Mouse (Mus musculus) bone marrow, adult 2 months (tissue): ENCODE measurements around the gene Yif1b. TPM values are rescaled to one million over a fixed set of nuclear protein-coding genes. Genes with fewer than 3 reads are reported as not detected.
"Not testable (repeated sequence)": the region's sequence is repeated elsewhere in the genome, so short reads cannot be mapped to it uniquely, and the experiment has no call there.

Source experiments
- H3K27ac ChIP-seq: fragments of 200-500 bp; 2 replicates; pipeline ENCODE4 v1.5.1; 2012; ENCODE audit warnings: low read depth, mild to moderate bottlenecking, control low read depth, inconsistent platforms, low read length; ENCODE audit not compliant: control insufficient read depth, poor library complexity, insufficient read depth
- H3K4me1 ChIP-seq: fragments of 200-500 bp; 2 replicates; pipeline ENCODE4 v1.6.1; 2011; ENCODE audit warnings: low read length; ENCODE audit not compliant: control insufficient read depth, insufficient read depth
- H3K4me3 ChIP-seq: fragments of 200-500 bp; replicated peaks from 2 replicates; pipeline ENCODE3; 2011; ENCODE audit warnings: mild to moderate bottlenecking, low read depth, low read length, control low read depth; ENCODE audit not compliant: control insufficient read depth
- CTCF ChIP-seq: fragments of 200-500 bp; IDR thresholded peaks from 2 replicates; pipeline ENCODE4 v1.5.1; 2011; ENCODE audit warnings: low read length, control low read depth; ENCODE audit not compliant: control insufficient read depth, insufficient read depth
- POLR2A ChIP-seq: fragments of 200-500 bp; IDR thresholded peaks from 2 replicates; pipeline ENCODE4 v1.6.1; 2011; ENCODE audit warnings: low read depth, mild to moderate bottlenecking, control low read depth, low read length, borderline replicate concordance; ENCODE audit not compliant: control insufficient read depth
- WGBS: fragments of 180-500 bp; shearing (Covaris S2); methylation state at CpG from one replicate; pipeline ENCODE4 v1.1.7; 2018; 5-methylcytosine and 5-hydroxymethylcytosine counted together
- polyA plus RNA-seq: library from polyadenylated mRNA; stranded (reverse); fragments of >200 nt; gene quantifications from 2 replicates; pipeline ENCODE4 v1.2.4, GENCODE M21; 2011; ENCODE audit warnings: low replicate concordance; ENCODE audit not compliant: missing spikeins, insufficient read depth, insufficient read length

Gene Yif1b
- 8.5 and 10.7 TPM in 2 replicates for polyA plus RNA-seq

DNA sequence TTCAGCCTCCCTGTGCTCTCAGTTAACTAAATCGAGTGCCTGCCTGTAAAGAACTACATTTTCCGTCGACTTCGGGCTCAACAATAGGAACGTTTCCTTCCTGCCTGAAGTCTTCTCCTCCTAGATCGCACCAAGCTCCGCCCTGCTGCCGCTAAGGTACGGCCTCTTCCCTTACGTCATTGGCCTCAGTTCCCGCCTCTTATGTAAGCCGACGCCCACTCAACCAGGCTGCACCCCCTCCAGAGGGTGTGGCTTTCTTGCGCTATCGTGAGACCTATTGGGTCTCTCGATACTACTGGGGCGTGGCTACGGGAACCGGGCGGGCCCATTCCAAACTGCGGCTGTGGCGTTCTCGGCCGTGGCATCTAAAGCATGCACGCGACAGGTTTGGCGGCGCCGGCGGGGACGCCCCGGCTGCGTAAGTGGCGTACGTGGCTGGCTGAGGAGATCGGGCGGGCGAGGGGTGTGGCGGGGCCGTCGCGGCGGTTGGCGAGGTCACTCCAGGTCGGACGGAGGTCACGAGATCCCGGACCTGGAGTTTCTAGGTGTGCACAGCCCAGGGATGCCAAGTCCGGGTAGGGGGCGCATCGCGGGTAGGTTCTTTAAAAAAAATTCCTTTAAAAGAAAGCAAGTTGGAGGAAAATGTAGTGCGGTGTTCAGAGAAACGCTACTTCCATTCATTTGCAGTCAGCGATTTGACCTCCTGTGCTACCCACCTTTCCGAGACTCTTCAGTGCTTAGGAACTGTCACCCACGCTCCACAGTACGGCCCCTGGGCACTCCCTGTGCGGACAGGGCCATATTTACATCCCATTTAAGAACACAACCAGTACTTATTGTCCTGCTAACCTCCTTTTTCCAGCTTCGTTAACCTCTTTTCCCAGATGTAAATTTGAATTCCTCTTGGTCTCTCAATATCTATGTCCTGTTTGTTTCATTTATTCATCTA, at the start of gene Yif1b:
Gene Yif1b, plus strand, starts transcription at position 311 of the 949 bp plus-strand sequence.
- Histone ChIP-seq H3K4me3 (peak within 1 kb of the TSS; percentile 69), H3K4me1 (no peaks in the 10 kb centered on the region), H3K27ac (peak within 1 kb of the TSS; percentile 34)
- no peak for TF ChIP-seq CTCF
- TF ChIP-seq POLR2A: peak; percentile 53
- under 1% methylated on average over 60 of the region's 60 CpGs for WGBS

DNA sequence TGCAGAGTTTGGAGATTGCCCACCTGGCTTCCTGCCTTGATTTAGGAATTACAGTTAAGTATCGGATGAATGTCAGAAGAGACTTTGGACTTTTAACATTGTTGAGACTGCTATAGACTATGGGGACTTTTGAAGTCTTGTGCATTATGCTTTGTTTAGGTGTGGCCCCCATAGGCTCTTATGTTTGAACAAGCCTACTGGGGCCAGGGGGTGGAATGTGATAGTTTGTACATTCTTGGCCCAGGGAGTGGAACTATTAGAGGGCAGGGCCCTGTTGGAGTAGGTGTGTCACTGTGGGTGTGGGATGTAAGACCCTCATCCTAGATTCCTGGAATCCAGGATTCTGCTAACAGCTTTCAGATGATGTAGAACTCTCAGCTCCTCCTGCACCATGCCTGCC, 43.9 kb upstream of the Yif1b start:
- not testable (repeated sequence) for H3K4me1 ChIP-seq, H3K27ac ChIP-seq, H3K4me3 ChIP-seq
- 89% methylated on average over 1 of the region's 1 CpGs for WGBS

DNA sequence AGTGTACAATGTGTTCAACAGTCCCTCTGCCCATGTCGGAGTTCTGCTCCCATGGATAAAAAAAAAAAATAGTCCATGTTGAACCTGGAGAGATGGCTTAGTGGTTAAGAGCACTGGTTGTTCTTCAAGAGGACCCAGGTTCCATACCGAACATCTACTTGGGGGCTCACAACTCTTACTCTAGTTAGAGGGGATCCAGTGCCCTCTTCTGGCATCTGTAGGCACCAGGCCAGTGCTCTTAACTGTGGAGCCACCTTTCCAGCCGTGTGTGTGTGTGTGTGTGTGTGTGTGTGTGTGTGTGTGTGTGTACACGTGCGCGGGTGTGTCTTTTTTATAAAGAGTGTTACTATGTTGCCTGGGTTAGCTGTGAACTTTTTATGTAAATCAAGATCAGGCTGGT, 35.6 kb upstream of the Yif1b start:
- WGBS: 51% methylated on average over 6 of the region's 6 CpGs
- TF ChIP-seq POLR2A: no peak
- no peak for TF ChIP-seq CTCF
- Histone ChIP-seq H3K4me3 (no peak overlapping the region), H3K4me1 (no peaks in the 10 kb centered on the region), H3K27ac (no peak overlapping the region)

DNA sequence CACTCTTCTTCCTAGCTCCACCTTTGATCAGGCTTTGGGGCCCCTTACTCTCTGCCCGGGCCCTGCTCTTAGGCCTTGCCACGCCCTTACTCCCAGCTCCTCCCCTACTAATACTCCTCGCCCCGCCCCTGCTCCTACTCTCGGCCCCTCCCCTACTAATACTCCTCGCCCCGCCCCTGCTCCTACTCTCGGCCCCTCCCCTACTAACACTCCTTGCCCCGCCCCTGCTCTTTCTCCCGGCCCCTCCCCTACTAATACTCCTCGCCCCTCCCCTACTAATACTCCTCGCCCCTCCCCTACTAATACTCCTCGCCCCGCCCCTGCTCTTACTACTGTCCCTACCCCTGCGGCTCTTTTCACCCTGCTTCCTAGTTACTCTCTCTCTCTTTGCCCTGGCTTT, 27.1 kb upstream of the Yif1b start:
- peak overlapping the region; percentile 73 for H3K4me3 ChIP-seq
- 15% methylated on average over 15 of the region's 15 CpGs for WGBS
- not testable (repeated sequence) for H3K4me1 ChIP-seq
- H3K27ac ChIP-seq: peak overlapping the region; percentile 65

DNA sequence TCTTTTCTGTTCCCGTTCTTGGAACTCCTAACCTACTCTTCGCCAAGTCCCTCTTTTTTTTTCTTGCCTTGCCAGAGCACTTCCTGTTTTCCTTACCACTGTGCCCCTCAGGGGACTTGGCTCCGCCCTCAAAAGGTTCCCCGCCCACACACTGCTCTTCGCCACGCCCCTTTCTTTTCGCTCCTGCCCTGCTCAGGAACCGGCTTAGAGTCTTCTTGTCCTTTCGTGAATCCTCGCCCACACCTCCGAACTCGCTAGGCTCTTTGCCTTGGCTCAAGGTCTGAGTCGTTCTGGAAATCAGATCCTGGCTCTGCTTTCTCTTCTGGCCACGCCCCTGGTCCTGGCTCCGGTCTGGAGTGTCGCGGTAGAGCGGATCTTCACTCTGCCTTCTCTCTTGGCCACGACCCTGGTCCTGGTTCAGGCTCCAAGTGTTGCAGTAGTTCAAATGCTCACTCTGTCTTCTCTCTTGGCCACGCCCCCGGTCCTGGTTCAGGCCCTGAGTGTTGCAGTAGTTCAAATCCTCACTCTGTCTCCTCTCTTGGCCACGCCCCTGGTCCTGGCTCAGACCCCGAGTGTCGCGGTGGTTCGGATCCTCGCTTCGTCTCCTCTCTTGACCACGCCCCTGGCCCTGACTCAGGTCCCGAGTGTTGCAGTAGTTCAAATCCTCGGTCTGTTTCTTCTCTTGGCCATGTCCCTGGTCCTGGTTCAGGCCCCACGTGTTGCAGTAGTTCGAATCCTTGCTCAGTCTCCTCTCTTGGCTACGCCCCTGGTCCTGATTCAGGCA, 26.5 kb upstream of the Yif1b start:
- TF ChIP-seq CTCF (no peak), POLR2A (no peak)
- Histone ChIP-seq H3K4me3 (peak overlapping the region; percentile 73), H3K27ac (peak overlapping the region; percentile 65), H3K4me1 (no peaks in the 10 kb centered on the region)
- 7% methylated on average over 34 of the region's 34 CpGs for WGBS

DNA sequence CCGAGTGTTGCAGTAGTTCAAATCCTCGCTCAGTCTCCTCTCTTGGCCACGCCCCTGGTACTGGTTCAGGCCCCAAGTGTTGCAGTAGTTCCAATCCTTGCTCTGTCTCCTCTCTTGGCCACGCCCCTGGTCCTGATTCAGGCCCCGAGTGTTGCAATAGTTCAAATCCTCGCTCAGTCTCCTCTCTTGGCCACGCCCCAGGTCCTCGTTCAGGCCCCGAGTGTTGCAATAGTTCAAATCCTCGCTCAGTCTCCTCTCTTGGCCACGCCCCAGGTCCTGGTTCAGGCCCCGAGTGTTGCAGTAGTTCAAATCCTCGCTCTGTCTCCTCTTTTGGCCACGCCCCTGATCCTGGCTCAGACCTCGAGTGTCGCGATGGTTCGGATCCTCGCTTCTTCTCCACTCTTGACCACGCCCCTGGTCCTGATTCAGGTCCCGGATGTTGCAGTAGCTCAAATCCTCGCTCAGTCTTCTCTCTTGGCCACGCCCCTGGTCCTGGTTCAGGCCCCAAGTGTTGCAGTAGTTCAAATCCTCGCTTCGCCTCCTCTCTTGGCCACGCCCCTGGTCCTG, 25.8 kb upstream of the Yif1b start:
- no peaks in the 10 kb centered on the region for H3K4me1 ChIP-seq
- H3K4me3 ChIP-seq: peak overlapping the region; percentile 73
- TF ChIP-seq CTCF (no peak), POLR2A (no peak)
- 58% methylated on average over 26 of the region's 26 CpGs for WGBS
- no peak overlapping the region for H3K27ac ChIP-seq

DNA sequence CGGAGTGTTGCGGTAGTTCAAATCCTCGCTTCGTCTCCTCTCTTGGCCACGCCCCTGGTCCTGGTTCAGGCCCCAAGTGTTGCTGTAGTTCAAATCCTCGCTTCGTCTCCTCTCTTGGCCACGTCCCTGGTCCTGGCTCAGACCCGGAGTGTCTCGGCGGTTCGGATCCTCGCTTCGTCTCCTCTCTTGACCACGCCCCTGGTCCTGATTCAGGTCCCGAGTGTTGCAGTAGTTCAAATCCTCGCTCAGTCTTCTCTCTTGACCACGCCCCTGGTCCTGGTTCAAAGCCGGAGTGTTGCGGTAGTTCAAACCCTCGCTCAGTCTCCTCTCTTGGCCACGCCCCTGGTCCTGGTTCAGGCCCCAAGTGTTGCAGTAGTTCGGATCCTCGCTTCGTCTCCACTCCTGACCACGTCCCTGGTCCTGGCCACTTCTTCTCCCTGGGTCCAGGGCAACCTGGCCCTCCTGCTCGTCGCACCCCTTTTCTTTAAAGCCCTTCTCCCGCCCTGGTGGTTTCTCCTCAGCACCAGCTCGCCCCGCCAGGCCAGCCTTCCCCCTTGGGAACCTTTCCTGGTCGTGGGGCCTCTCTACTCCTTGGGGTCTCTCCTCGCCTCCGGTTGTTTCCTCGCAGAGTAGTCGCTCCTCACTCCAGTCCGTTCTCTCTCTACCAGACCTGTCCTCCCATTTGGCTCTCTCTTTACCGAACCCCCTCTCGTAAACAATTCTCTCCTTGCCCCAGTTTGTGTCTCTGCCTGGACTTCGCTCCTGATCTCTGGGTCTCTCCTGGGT, 25.2 kb upstream of the Yif1b start:
- 85% methylated on average over 40 of the region's 40 CpGs for WGBS
- H3K4me3 ChIP-seq, H3K27ac ChIP-seq, H3K4me1 ChIP-seq: not testable (repeated sequence)

DNA sequence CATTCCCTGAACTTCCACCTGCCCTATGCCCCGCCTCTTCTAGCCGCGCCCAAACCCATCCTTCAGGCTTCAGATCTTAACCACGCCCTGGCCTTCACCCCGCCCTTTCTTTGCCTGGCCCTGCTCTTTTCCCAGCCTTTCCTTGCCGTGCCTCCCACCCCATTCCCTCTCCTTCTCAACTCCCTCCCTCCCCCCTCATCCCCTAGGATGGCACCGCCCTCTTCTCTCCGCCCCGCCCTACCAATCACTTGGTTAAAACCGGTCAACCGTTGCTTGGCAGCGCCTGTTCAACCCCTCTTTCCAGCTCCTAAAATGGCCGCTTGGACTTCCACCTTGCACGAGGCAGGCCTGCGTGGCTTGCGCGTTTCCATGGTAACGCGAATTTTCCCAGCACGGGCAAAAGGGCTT, 24.4 kb upstream of the Yif1b start, which contains the start of gene Catsperg1:
Gene Catsperg1, minus strand, starts transcription at position 361 of the 408 bp plus-strand sequence.
- no peaks in the 10 kb centered on the region for H3K4me1 ChIP-seq
- TF ChIP-seq POLR2A (no peak), CTCF (no peak)
- H3K4me3 ChIP-seq: no peak within 1 kb of the TSS
- H3K27ac ChIP-seq: no peak within 1 kb of the TSS
- 67% methylated on average over 20 of the region's 20 CpGs for WGBS
